Mouse (Mus musculus): ENCODE data around the gene Cds2.
"Not testable (repeated sequence)": the region's sequence is repeated elsewhere in the genome, so short reads cannot be mapped to it uniquely, and the experiment has no call there.

The Cds2 gene

GRCm38 (mm10) chr2:132291265-132291664 is 28.3 kb downstream of the Cds2 start:
- no peak for DNase-seq (ENCODE audit: low read depth, low spot score)

DNA sequence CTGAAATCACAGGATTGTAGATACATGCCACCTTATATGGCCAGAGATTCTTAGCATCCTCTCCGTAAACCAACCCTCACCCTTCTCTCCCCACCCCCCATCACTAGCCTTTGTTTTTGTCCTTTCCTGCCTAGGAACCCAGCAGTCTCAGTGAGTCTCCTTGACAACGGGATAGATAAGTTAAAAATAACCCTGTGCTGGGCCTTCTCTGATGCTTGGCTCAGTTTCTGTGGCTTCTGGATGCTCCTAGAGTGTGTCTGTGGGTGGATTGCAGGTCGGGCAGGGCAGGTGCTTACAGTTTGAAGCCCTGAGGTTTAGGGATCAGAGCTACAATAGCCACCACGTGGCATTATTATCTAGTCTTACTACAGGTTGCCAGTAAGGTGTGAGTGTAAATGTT is 29.1 kb downstream of the Cds2 start:
- no peak for DNase-seq (ENCODE audit: low read depth, low spot score)

DNA sequence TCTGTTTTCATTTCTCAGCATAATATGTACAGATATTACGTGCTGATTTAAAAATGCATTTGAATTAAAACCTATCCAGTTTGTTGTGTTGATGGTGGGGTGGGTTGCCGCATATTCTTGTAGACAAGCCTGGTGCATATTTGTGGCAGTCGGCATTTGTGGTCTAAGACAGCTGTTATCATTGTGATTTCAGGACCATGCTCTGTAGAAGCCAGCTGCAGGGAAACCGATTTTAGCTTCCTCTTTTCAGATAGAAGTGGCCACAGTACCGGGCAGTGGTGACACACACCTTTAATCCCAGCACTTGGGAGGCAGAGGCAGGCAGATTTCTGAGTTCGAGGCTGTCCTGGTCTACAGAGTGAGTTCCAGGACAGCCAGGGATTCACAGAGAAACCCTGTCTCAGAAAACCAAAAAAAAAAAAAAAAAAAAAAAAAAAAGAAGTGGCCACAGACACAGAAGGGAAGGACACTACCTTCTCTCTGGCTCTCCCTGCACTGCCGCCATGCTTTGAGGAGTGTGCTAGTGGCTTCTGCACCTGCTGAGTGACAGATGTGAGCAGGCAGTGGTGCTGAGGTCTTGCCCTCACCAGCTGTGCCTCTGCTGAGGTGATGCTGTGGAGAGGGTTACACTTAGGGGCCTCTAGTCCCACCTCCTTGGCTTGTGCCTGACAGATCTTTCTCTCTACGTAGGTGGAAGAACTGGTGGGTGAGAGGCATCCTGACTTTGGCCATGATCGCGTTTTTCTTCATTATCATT is 30.9 kb downstream of the Cds2 start:
- DNase-seq (ENCODE audit: low read depth, low spot score): no peak

GRCm38 (mm10) chr2:132298250-132298649 is 35.3 kb downstream of the Cds2 start:
- no peak for DNase-seq (ENCODE audit: low read depth, low spot score)

DNA sequence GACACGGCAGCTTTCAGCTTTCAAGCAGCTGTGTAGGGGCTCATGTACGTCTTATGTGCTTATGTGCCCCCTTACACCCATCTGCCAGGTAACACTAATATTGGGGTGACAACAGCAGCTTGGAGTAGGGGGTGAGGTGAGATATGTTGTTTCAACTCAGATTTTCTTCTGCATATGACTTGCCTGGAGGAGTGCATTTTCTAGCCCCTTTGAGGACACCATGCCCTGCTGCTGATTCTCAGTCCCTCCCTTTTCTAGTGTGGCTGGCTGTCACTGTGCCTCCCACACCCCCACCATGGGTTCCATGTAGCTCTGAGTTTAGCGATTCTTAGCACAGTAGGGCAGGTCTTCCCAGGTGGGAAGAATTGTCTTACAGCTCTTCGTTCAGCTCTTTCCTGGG is 38.5 kb downstream of the Cds2 start:
- no peak for DNase-seq (ENCODE audit: low read depth, low spot score)

DNA sequence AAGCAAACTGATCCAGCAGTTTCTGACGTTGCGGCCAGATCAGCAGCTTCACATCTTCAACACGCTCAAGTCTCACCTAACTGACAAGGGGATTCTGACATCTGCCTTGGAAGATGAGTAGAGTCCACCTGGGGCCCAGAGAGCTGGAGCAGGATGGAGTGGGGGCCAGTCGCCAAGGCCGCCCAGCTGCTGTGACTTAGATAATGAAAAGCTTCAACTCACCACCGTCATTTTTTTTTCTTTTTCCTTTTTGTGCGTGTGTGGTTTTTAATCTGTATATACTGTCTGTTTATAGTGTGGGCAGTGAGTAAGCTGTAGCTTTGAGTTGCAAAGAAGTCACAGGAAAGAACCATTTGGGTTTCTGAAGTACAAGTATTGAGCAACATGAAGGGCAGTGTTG is 42.2 kb downstream of the Cds2 start:
- DNase-seq (ENCODE audit: low read depth, low spot score): no peak

GRCm38 (mm10) chr2:132305988-132306387 is 43.0 kb downstream of the Cds2 start:
- no peak for DNase-seq (ENCODE audit: low read depth, low spot score)

GRCm38 (mm10) chr2:132307213-132307843 is 44.4 kb downstream of the Cds2 start:
- DNase-seq (ENCODE audit: low read depth, low spot score): no peak

GRCm38 (mm10) chr2:132308829-132309228 is 45.9 kb downstream of the Cds2 start:
- DNase-seq (ENCODE audit: low read depth, low spot score): no peak

DNA sequence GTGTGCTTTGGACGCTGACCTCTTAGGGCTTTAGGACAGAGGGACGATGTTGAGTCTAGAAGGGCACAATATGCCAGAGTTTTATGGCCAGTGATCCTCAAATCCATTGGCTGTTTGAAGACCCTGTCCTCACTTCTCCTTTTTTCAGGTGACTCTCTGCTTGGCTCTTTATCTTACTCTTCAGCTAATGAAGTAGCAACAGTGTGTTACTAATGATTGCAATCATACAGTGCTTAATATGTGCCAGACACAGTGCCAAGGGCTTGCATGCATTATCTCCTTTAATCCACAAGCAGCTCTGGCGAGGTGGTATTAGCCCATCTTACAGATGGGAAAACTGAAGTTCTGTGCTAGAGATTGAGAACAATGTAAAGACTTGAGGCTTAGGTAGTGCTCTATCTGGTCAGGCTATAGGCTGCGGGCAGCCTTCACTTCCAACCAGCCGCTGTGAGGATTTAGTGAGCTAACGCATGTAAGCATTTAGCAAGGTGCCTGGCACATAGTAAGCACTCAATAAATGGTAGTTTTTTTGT is 46.5 kb downstream of the Cds2 start:
- no peak for DNase-seq (ENCODE audit: low read depth, low spot score)

GRCm38 (mm10) chr2:132312616-132313015 is 49.7 kb downstream of the Cds2 start:
- no peak for DNase-seq (ENCODE audit: low read depth, low spot score)

DNA sequence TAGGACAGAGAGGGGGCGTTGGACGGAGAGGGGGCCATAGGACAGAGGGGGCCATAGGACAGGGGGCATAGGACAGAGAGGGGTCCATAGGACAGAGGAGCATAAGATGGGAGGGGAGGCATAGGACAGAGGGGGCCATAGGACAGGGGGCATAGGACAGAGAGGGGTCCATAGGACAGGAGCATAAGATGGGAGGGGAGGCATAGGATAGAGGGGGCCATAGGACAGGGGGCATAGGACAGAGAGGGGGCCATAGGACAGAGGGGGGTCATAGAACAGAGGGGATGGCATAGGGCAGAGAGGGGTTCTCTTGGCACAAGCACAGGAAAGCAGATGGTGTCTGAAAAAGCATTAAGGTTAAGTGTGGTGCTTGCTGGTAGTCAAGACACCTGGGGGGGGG is 50.6 kb downstream of the Cds2 start:
- DNase-seq (ENCODE audit: low read depth, low spot score): no peak

DNA sequence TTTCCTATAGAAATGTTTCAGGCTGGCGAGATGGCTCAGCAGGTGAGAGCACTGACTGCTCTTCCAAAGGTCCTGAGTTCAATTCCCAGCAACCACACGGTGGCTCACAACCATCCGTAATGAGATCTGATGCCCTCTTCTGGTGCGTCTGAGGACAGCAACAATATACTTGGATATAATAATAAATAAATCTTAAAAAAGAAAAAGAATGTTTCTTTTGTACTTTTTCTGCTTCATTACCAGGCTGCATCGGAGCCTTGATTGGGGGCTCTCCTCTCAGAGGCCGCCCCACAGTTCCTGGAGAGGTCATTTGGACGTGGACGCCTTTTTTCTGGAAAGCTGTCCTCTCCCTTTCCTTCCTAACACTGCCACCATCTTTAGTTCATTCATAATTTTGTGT is 51.1 kb downstream of the Cds2 start:
- DNase-seq (ENCODE audit: low read depth, low spot score): not testable (repeated sequence)

GRCm38 (mm10) chr2:132316041-132316808 is 53.3 kb downstream of the Cds2 start:
- peak; percentile 75 for DNase-seq (ENCODE audit: low read depth, low spot score)

- DNase-seq (ENCODE audit: low read depth, low spot score): no peak
These were observed 54.2 kb downstream of the Cds2 start for GRCm38 (mm10) chr2:132317178-132317577.

DNA sequence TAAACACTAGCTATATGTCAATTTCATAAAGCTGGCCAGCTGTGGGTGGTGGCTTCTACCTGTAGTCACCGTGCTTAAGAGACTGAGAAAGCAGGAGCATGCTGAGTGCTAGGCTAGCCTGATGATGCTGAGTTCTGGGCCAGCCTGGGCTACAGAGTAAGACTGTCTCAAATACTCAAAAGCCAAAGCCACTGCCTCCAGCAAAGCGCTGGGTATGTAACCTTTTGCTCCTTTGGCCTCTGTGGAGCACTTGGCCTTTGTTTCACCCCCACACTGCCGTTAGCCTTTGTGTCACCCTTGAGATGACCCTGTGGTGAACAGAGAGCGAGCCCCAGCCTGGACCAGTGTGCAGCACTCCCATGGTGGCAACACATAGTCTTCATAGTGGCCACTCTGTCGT is 57.6 kb downstream of the Cds2 start:
- DNase-seq (ENCODE audit: low read depth, low spot score): no peak

DNA sequence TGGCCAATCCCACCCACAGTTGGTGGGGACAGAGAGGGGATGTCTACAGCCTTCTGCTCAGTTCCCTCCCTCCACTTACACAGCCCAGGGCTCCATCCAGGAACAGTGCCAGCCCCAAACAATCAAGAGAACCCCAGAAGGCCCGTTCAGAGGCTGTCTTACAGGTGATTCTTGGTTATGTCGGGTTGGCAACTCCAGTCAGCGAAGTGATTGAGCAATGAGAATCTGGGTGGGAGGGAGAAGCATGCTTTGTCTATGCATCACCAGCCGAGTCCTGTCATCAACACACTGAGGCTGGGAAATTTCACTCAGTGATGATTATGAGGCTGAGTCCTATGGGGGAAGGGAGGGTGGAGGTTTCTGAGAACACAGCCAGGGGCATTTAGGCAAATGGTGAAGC is 60.6 kb downstream of the Cds2 start:
- DNase-seq (ENCODE audit: low read depth, low spot score): no peak

GRCm38 (mm10) chr2:132337202-132337601 is 74.3 kb downstream of the Cds2 start:
- no peak for DNase-seq (ENCODE audit: low read depth, low spot score)

DNA sequence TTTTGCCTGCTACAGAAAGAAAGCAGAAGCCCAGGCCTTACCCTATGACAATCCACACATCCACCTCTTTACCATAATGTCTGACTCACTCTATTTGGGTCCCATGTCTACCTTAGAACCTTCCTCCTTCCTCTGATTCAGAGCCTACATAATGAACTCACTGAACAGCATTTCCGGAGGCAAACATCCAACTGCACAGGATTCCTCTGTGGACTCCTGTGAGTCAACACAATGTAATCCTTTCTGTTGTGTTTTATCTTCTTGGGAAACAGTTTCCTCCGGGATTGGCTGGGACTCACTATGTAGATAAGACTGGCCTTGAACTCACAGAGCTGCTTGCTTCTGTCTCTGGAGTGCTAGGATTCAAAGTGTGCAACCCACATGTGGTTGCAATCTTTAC is 77.4 kb downstream of the Cds2 start:
- DNase-seq (ENCODE audit: low read depth, low spot score): no peak

DNA sequence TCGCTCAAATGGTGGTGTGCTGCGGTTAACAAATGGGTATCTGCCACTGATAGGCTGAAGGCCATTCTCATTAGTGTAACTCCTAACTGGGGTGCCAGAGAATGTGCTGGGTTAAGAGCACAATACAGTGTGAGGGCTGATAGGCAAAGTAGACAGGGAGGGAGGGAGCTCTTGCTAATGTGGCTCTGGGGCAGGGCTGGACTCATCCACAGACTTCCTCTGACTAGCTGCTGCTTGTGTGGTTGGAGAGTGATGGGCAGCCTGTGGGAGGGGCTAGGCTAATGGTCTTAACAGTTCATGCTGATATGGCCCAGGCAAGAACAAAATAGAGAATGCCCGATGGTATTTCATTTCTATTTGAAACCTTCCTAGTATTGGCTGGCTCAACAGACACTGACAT is 78.3 kb downstream of the Cds2 start:
- DNase-seq (ENCODE audit: low read depth, low spot score): no peak

GRCm38 (mm10) chr2:132343846-132344245 is 80.9 kb downstream of the Cds2 start:
- no peak for DNase-seq (ENCODE audit: low read depth, low spot score)

Data from mesoderm, embryonic 11.5 days (tissue).